Mouse (Mus musculus): Measurements from ENCODE around the gene Spata21. TPM values are rescaled to one million over a fixed set of nuclear protein-coding genes. Genes with fewer than 3 reads are reported as not detected.

Spata21 gene
- polyA plus RNA-seq, 1 experiment, result not detected

DNA sequence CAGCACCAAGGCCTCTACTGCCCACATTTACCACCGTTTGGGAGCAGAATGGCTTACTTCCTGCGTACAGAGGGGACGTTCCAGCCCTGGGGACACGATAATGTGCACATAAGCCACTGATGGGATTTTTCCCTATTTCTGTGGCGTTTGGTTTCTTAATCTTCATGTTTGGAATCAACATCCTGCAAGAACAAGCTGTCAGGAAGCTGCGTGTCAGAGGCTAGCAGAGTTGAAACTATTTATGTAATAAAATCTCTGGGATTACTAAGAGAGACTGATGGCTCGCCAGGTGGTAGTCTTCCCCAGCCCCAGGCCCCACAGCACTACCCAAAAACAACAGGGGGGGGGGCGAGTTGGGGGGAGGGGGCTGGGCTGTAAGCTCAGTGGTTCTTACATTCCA lies 45.1 kb downstream of the Spata21 start:
- no peak for TF ChIP-seq GATA1 (IDR thresholded peaks at IDR 0.05; ENCODE audit: low read length)

DNA sequence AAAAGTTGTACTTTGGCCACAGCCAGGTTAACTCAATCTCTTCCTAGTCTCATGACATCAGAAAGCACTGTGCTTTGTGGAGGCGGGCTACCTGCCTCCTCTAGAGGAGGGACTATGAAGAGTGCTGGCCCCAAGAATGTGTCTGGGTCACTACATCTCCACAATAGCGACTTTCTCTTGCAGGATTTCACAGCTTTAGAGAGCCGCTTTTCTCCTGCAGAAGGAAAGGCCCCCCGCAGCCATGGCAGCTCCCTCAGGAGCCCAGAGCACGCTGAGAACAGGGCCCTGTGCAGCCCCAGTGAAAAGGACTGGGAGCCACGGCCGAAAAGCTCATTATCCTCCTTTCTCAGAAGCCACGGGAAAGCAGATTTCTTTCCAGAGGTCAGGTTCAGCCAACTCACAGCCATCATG lies 45.9 kb downstream of the Spata21 start:
- TF ChIP-seq GATA1 (IDR thresholded peaks at IDR 0.05; ENCODE audit: low read length), result no peak

DNA sequence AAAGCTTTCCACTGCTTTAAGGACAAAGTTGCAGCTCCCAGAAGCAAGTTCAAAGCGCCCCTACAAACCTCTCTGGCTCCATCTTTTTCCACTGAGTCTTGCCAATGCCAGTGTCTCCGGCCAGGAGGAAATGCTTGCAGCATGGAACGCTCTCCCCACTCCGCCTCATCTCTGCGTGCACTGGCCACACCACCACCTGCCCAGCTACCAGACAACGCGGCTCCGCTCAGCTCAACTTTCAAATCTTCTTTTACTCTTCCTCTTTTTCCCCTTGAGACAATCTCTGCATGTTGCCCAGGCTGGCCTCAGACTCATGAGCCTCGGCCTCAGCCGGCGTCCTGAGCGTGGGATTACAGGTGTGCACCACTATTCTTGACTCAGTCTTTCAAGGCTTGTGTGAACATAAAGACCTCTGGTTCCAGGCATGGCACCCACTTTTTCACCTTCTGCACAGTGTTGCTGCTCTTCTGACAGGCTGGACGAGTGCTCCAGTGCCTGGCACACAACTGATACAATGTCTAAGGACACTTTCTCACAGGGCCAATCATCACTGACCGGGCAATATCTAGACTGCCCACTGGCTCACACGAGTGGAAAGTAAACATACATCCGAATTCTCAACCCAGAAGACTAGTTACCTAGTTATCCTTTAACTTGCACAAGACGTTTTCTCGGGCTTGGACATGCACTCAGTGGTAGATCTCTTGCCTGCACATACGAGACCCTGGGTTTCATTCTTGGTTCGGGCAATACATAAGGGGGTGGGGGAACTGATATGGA lies 46.8 kb downstream of the Spata21 start:
- no peak for TF ChIP-seq GATA1 (IDR thresholded peaks at IDR 0.05; ENCODE audit: low read length)

DNA sequence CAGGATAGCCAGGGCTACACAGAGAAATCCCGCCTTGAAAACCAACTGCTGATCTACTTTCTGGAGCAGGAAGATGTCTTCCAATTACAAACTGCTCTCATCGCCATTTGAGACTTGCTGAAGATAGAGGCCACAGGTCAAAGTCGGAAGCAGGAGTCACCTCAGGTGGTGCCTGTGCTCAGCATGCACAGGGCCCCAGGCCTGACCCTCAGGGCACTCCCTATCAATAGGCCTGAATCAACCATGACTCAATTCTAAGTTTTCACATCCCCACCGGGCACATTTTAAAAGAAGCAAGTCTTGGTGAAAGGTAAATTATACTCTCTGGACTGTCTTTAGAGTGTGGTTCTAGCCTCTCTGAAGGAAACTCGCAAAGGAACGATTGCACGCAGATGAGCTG lies 48.0 kb downstream of the Spata21 start:
- TF ChIP-seq GATA1 (IDR thresholded peaks at IDR 0.05; ENCODE audit: low read length), result no peak

DNA sequence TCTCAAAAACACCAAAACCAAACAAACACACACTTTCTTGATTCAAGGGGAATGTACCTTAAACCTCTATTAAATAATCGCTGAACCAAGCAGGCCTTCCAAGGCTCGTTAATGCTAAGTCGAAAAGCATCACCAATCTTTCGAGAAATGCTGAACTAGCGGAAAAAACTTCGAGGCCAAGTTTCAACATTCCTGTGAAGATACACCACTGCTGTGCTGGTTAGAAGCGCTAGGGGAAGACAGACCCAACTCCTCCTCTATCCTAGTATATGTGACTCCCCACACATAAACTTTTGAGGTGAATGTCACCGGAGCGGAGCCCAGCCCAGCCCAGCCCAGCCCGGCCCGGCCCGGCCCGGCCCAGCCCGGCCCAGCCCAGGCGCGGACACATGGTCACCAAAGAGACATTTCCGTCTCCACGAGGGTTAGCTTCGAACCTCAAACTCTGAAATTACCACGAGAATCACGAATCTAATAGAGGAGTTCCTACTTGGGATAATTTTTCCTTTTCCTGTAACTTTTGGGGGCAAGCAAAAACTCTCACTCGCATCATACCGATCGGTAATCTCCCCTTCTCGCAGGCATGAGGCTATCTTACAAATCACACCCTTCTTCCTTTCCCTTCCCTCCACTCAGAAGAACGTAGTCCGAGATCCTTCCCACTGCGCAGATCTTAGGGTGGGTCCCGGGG lies 50.4 kb downstream of the Spata21 start:
- TF ChIP-seq GATA1 (IDR thresholded peaks at IDR 0.05; ENCODE audit: low read length), result no peak

DNA sequence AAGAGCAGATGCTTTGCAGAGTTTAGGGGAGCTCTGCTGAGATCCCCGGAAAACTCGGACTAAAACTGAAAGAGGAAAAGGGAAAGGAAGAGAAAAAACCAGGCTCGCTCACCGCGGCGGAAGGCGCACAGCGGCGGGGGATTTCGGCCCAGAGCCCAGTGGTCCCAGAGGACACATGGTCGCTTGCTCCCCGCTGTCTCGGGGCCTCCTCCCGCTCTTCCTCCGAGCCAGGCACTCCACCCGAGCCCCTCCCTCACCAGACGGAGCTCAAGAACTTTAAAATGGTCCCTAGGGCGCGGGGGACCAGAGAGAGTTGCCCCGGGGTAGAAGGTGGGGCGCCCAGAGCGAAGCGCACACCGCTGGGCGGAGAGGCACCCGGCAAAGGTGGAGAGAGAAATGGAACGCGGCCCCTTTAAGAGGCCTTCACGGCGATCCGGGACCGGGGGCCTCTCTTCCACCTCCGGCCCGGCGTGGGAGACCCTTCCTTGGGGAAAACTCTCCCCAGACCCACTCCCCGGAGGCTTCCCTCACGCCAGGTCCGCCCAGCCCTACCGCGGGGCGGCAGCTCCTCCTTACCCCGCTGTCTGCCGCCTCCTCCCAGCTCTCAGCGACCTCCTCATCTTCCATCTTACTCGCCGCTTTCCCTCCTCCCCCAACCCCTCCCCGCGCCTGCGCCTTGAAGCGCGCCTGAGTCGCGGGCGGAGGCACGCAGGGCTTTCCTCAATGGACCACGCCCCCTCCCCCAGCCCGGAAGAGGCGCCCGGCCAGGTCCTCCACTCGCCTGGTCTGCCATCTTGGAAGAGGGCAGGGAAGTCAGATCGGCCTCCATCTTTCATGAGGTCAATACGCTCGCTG lies 51.2 kb downstream of the Spata21 start, which contains the start of gene Szrd1:
Gene Szrd1 (minus strand): TSS at position 660 of the 855 bp plus-strand sequence.
- TF ChIP-seq GATA1 (IDR thresholded peaks at IDR 0.05; ENCODE audit: low read length), result no peak

DNA sequence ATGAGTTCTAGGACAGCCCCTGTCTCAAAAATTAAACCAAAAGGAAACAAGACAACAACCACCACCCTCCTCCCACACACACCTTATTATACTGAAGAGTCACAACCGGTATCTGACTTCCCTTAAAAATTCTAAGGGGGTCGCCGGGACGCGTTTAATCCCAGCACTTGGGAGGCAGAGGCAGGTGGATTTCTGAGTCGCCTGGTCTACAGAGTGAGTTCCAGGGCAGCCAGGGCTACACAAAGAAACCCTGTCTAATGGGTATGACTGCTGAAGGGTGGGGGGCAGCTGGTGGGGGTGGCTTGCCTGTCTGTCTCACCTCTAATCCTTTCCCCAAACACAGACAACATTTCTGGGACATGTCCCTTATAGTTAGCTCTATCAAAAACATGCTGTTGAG lies 52.8 kb downstream of the Spata21 start:
- TF ChIP-seq GATA1 (IDR thresholded peaks at IDR 0.05; ENCODE audit: low read length), result no peak

DNA sequence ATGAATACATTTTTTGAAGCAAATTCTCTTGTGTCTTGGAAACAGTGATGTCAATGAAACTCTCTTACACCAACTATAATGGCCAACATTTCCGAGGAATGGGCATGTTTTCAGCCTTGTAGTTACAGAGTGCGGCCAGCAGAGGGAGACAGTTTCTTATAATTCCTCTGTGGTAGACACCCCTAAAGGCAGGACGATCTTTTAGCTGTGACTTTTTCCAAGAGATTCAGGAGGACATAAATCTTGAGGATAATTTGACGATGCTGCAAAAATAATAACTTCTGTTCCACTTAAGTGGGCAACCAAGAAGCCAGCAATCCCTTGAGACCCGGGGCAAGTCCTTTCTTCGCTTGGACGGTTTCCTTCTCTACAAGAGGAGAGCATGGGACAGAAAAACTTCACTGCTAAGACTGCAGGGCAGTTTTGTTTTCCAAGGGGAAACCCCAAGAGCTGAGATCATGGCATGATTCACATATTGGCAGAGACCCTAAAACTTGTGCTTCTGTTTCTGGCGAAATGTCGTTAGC lies 54.2 kb downstream of the Spata21 start:
- TF ChIP-seq GATA1 (IDR thresholded peaks at IDR 0.05; ENCODE audit: low read length), result no peak

DNA sequence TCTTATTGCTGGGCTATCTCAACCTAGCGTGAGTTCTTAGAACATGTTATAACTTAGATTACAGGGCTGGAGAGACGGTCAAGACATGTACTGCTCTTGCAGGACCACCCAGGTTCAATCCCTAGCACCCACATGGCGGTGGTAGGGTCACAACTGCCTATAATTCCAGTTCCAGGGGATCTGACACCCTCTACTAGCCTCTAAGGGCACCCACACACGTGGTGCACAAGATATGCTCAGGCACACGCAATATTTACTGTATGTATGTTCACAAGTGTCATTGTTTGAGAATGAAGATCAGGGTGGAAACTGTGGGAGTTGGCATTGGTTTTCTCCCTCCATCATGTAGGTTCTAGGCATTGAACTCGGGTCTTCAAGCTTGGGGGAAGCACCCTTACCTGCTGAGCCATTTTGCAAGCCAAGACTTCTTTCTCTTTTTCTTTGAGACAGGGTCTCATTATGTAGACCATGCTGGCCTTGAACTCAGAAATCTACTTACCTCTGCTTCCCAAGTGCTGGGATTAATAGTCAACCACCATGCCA lies 58.4 kb downstream of the Spata21 start:
- no peak for TF ChIP-seq GATA1 (IDR thresholded peaks at IDR 0.05; ENCODE audit: low read length)

DNA sequence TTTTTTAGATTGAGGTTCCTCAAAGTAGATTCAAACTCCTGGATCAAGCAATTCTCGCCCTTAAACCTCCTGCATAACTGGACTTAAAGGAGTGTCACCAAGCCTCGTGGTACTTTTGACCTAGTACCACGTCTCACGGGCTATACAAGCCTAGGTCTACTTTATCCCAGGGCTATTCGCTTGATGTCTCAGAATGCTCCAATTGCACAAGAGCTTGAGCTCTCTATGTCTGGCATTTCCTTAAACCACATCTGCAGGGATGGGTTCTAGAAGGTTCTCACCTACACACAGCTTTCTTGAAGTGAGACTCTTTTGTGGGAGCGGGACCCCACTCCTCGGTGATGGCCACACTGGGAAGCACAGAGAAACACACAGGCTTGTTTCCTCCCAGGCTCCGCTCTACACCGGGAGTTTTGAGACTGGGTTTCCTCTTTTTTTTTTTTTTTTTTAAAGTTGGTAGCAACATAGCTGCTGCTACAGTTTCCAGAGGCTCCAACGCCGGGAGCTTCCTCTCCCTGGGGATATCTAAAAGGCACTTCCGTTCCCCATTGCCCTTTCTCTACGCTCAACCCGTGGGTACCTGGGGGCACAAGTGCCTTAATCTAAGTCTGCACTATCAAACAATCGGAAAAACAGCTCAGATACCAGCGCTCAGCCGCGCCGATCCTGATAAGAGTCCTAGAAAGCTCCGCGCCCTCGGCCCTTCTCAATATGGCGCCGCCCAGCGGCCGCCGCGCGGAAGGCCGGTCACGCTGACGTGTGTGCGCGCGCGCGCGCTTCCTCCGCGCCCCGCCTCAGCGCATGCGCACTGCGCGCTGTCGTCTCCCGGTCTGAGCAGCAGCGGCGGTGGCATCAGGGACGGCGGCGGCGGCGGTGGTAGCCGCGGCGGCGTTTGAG lies 59.2 kb downstream of the Spata21 start, which contains the start of gene Fbxo42:
Gene Fbxo42 (plus strand): TSS at position 802 of the 897 bp plus-strand sequence.
- peak; percentile 32 for TF ChIP-seq GATA1 (IDR thresholded peaks at IDR 0.05; ENCODE audit: low read length)

DNA sequence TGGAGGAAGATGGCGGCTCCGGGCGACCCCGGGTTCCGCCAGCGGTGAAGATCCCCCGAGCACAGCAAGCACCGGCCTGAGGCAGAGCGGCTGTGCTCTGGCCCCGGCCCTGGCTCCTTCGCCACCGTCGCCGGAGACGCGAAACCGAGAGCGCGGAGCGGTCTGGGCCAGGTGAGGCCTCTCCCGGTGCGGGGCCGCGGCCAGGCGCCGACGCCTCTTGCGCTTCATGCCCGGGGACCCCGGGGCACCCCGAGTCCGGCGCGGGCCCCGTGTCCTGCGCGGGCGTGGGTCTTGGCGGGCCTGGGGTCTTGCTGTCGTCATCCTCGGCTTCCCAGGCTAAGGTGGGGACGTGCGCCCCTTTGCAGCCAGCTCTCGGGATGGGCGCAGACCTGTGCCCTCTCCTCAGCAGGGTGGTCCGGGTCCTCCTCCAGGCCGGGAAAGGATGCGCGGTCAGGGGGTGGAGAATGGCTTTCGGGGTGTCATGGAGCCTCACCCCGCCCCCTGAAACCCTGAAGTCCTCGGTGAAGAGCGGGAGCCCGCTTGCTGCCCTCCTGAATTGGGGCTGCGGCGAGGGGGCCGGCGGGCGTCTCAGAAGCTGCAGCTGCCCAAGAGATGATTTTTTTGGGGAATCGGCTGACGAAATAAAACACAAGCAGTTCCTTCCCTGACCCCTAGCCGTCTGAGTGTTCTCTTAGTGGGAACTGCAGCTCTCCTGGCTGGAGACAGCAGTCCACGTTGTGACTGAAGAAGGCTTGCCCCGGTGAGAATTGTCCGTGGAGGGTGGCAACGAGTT lies 60.1 kb downstream of the Spata21 start:
- TF ChIP-seq GATA1 (IDR thresholded peaks at IDR 0.05; ENCODE audit: low read length), result no peak

DNA sequence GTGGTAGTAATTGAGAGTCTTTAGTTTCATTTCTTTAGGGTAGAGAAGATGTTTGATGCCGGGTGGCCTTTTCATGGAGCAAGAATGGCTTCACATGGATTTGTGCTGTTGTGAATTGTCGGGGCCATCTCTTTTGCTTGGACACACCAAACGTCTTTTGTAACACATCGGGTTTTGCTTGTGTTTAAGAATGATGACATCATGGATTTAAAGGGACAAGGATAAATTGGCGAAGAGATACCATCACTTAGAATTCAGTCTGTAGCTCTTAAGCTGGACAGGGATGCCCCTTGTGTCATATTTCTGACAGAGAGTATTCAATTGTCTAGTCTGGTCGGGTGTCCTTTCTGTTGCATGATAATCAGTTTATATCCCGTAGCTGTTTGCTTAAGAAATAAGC lies 61.0 kb downstream of the Spata21 start:
- TF ChIP-seq GATA1 (IDR thresholded peaks at IDR 0.05; ENCODE audit: low read length), result no peak

DNA sequence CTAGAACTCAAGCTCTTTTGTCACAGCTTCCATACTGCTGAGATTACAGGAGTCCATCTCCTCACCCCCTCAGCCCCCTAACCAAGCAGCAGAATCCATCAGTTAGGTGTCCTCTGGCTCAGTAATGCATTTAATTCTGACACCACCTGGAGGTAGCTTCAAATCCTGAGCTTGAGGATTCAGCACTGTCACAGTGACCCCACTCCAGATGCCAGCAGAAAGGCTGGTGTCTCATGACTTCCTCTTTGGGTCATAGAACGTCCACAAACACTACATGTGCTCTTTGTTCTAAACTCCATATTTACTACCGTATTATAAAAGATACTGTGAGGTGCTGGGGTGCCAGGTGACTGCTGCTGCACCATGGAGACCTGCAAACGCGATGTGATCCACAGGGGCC lies 69.4 kb downstream of the Spata21 start:
- no peak for TF ChIP-seq GATA1 (IDR thresholded peaks at IDR 0.05; ENCODE audit: low read length)

All from G1E-ER4 (cell line).